8 mouse cellular contexts compared by ENCODE assay signal in the genomic region with DNA sequence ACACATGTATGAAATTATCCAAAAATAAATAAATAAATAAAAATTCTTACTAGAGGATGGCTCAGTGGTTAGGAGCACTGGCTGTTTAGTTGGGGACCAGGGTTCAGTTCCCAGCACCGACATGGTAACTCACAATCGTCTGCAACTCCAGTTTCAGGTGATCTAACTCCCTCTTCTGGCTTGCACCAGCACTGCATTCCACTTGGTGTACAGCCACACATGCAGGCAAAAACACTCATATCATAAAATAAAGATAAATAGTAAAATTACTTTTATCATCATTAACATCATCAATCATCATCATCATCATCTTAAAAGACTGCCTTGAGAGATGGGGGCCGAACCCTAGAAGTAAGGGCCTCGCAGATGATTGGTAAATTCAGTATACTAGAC. TPM values are rescaled to one million over a fixed set of nuclear protein-coding genes. Genes with fewer than 3 reads are reported as not detected.
DNase-seq lines count a peak whose midpoint lies in the region; ATAC-seq lines count a peak whose summit lies in the region.

No protein-coding gene starts in this region.

- H3K36me3 ChIP-seq in heart, embryonic 10.5 days, result peaks cover 6% of the 10 kb centered on the region; the same call in 1 of the 2 replicates
- H3K36me3 ChIP-seq in hindbrain, embryonic 13.5 days, result peaks cover 14% of the 10 kb centered on the region; the same call in 1 of the 2 replicates
- H3K36me3 ChIP-seq in midbrain, embryonic 12.5 days, result no peaks in the 10 kb centered on the region

- no peaks in the 10 kb centered on the region for H3K27me3 ChIP-seq in heart, embryonic 10.5 days (ENCODE audit: insufficient read depth, poor library complexity, severe bottlenecking)
- H3K27me3 ChIP-seq in hindbrain, embryonic 13.5 days, result no peaks in the 10 kb centered on the region
- H3K27me3 ChIP-seq in midbrain, embryonic 12.5 days, result no peaks in the 10 kb centered on the region

- intact Hi-C loops in heart, postnatal 10 days (cut with DNase I), result loop anchor here (5.0 kb wide), 1 partner anchor 76 kb away; the partner anchor contains the start of gene Raf1

- H3K4me1 ChIP-seq in heart, embryonic 10.5 days, result peaks cover 10% of the 10 kb centered on the region
- peaks cover 13% of the 10 kb centered on the region for H3K4me1 ChIP-seq in hindbrain, embryonic 13.5 days (replicated peaks)
- peaks cover 8% of the 10 kb centered on the region for H3K4me1 ChIP-seq in midbrain, embryonic 12.5 days

- H3K4me3 ChIP-seq in heart, embryonic 10.5 days, result peak overlapping the region; percentile 97
- H3K4me3 ChIP-seq in hindbrain, embryonic 13.5 days, result peak overlapping the region; percentile 83
- H3K4me3 ChIP-seq in midbrain, embryonic 12.5 days, result peak overlapping the region; percentile 84

- ATAC-seq in hindbrain, embryonic 13.5 days (ENCODE audit: low FRiP score), result peak; percentile 23
- no peak; the same call in 1 of the 2 replicates for ATAC-seq in midbrain, embryonic 12.5 days (ENCODE audit: low FRiP score, low read depth)

- WGBS in heart, embryonic 10.5 days, result 69% methylated on average over 4 of the region's 4 CpGs
- 68% methylated on average over 4 of the region's 4 CpGs for WGBS in hindbrain, embryonic 13.5 days
- 74% methylated on average over 4 of the region's 4 CpGs for WGBS in midbrain, embryonic 12.5 days

- H3K9me3 ChIP-seq in heart, embryonic 10.5 days, result no peaks in the 10 kb centered on the region
- H3K9me3 ChIP-seq in hindbrain, embryonic 13.5 days, result no peaks in the 10 kb centered on the region
- H3K9me3 ChIP-seq in midbrain, embryonic 12.5 days, result no peaks in the 10 kb centered on the region

- DNase-seq in heart, embryonic 10.5 days (ENCODE audit: low spot score), result no peak
- DNase-seq in heart, postnatal 10 days, result no peak
- peak; percentile 20 for DNase-seq in adipocyte (ENCODE audit: low spot score)
- no peak for DNase-seq in adrenal gland, adult 8-10 months
- DNase-seq in urinary bladder, postnatal 10 days (ENCODE audit: low spot score), result no peak
- no peak for DNase-seq in frontal cortex, postnatal 25 days (ENCODE audit: low spot score in 2 of 2)

- peak overlapping the region; percentile 94 for H3K27ac ChIP-seq in heart, embryonic 10.5 days
- H3K27ac ChIP-seq in hindbrain, embryonic 13.5 days, result no peak overlapping the region
- H3K27ac ChIP-seq in midbrain, embryonic 12.5 days (replicated peaks), result no peak overlapping the region

- H3K4me2 ChIP-seq in hindbrain, embryonic 13.5 days, result peak overlapping the region; percentile 74
- peak overlapping the region; percentile 56 for H3K4me2 ChIP-seq in midbrain, embryonic 12.5 days (replicated peaks)

- no peak overlapping the region for H3K9ac ChIP-seq in hindbrain, embryonic 13.5 days
- H3K9ac ChIP-seq in midbrain, embryonic 12.5 days (replicated peaks), result no peak overlapping the region

RNA-seq across cellular contexts. Expression of gene Mkrn2, which starts 0.4 kb away (rescaled TPM):
- 23.5 and 27.7 TPM in 2 replicates for polyA plus RNA-seq in heart, embryonic 10.5 days (2016; fragmentation: Nextera tagmentation; extraction: Ambion mirVana)
- 10 to 100 TPM; 28.2 to 31.3 TPM for total RNA-seq in heart, postnatal 10 days (2021)
- 30.2 and 36.7 TPM in 2 replicates for polyA plus RNA-seq in hindbrain, embryonic 13.5 days (2015; fragmentation: Nextera tagmentation; extraction: Ambion mirVana)
- 26.9 and 27.2 TPM in 2 replicates for polyA plus RNA-seq in midbrain, embryonic 12.5 days (2016; fragmentation: Nextera tagmentation; extraction: Ambion mirVana)
- 10 to 100 TPM; 37.8 to 44.7 (median 42.6) TPM for total RNA-seq in adrenal gland, adult 8-10 months (2022)

RNA-seq across cellular contexts. Expression of gene Mkrn2os, which starts 8.9 kb away (rescaled TPM):
- 0.07 and 0.36 TPM in 2 replicates for polyA plus RNA-seq in heart, embryonic 10.5 days (2016; fragmentation: Nextera tagmentation; extraction: Ambion mirVana)
- total RNA-seq in heart, postnatal 10 days (2021), result under 1 TPM in 1 of 2 experiments, not detected in 1; 0.17 TPM
- polyA plus RNA-seq in hindbrain, embryonic 13.5 days (2015; fragmentation: Nextera tagmentation; extraction: Ambion mirVana), result 0.26 and 0.63 TPM in 2 replicates
- 0.34 and 0.50 TPM in 2 replicates for polyA plus RNA-seq in midbrain, embryonic 12.5 days (2016; fragmentation: Nextera tagmentation; extraction: Ambion mirVana)
- not detected for total RNA-seq in adrenal gland, adult 8-10 months (2022)

RNA-seq across cellular contexts. Expression of gene Tsen2, which starts 56.9 kb away (rescaled TPM):
- polyA plus RNA-seq in heart, embryonic 10.5 days (2016; fragmentation: Nextera tagmentation; extraction: Ambion mirVana), result 27.0 and 29.0 TPM in 2 replicates
- 10 to 100 TPM in 1 of 2 experiments, 1 to 10 TPM in 1; 8.2 to 11.5 TPM for total RNA-seq in heart, postnatal 10 days (2021)
- 30.1 and 33.4 TPM in 2 replicates for polyA plus RNA-seq in hindbrain, embryonic 13.5 days (2015; fragmentation: Nextera tagmentation; extraction: Ambion mirVana)
- polyA plus RNA-seq in midbrain, embryonic 12.5 days (2016; fragmentation: Nextera tagmentation; extraction: Ambion mirVana), result 29.9 and 30.5 TPM in 2 replicates
- total RNA-seq in adrenal gland, adult 8-10 months (2022), result 10 to 100 TPM in 3 of 4 experiments, 1 to 10 TPM in 1; 9.1 to 19.9 (median 15.2) TPM
